Mouse (Mus musculus) left cerebral cortex, postnatal 4 days (tissue): ENCODE measurements around the gene Vmn2r107. TPM values are rescaled to one million over a fixed set of nuclear protein-coding genes. Genes with fewer than 3 reads are reported as not detected.

ENCODE experiments used
- DNase-seq: peaks from one replicate; pipeline ENCODE4 v3.0.0-alpha.2; 2022
- intact Hi-C: fragments of 180-260 bp; cut with DNase I; formaldehyde crosslinking; loops from one replicate; pipeline ENCODE4 v1.15.1; 2025
- total RNA-seq, 2 experiments: library from RNA; stranded (reverse); gene quantifications; 2 replicates each; pipeline ENCODE4 v1.2.3; 2021

Vmn2r107 gene
- not detected for total RNA-seq

- intact Hi-C loops = no loop called here
- no peak for DNase-seq
Measured at GRCm38 (mm10) chr17:20344942-20345341, at the start of gene Vmn2r107. Vmn2r107 (plus strand) TSS chr17:20345242.

- intact Hi-C loops = no loop called here
- DNase-seq = no peak
Measured at GRCm38 (mm10) chr17:20305790-20306189, 39.3 kb upstream of the Vmn2r107 start.

GRCm38 (mm10) chr17:20399105-20399504 lies 54.1 kb downstream of the Vmn2r107 start:
- no peak for DNase-seq
- intact Hi-C loops = no loop called here

- DNase-seq = no peak
- intact Hi-C loops = no loop called here
Measured at GRCm38 (mm10) chr17:20413846-20414245, 68.8 kb downstream of the Vmn2r107 start, which contains the start of gene Vmn1r224. Vmn1r224 (plus strand) TSS chr17:20414146.

Other genes starting within 250 kb of the Vmn2r107 start
- gene Fpr-rs7, start 231.0 kb upstream of the Vmn2r107 start, total RNA-seq = not detected
- gene Fpr-rs6, start 162.1 kb upstream of the Vmn2r107 start, total RNA-seq = not detected
- not detected for gene Vmn2r105, start 110.2 kb upstream of the Vmn2r107 start, total RNA-seq
- not detected for gene Vmn2r106, start 59.7 kb upstream of the Vmn2r107 start, total RNA-seq
- gene Vmn1r224, start 68.9 kb downstream of the Vmn2r107 start, total RNA-seq = not detected
- under 1 TPM in 1 of 2 experiments, not detected in 1; 0.04 TPM for gene Vmn2r108, start 136.1 kb downstream of the Vmn2r107 start, total RNA-seq
- gene Vmn1r225, start 152.9 kb downstream of the Vmn2r107 start, total RNA-seq = not detected
- not detected for gene Vmn2r109, start 219.5 kb downstream of the Vmn2r107 start, total RNA-seq